Mouse (Mus musculus) left cerebral cortex, postnatal 36 days (tissue): Measurements from ENCODE around the gene Tmem178. TPM values are rescaled to one million over a fixed set of nuclear protein-coding genes. Genes with fewer than 3 reads are reported as not detected.

Source experiments
- DNase-seq, 2 experiments: peaks; one replicate each; pipeline ENCODE4 v3.0.0; 2021 to 2022; ENCODE audit warnings: low spot score in 2 of 2, mixed read lengths in 1 of 2
- intact Hi-C: fragments of 180-260 bp; cut with DNase I; formaldehyde crosslinking; loops from one replicate; pipeline ENCODE4 v1.15.1; 2025
- total RNA-seq, 2 experiments: library from RNA; stranded (reverse); gene quantifications; 2 replicates each; pipeline ENCODE4 v1.2.3; 2021

The Tmem178 gene
- total RNA-seq, 2 experiments from 2014 or later = 112 to 136 TPM

- no peak for DNase-seq
- intact Hi-C loops = no loop called here
These were observed 88.5 kb downstream of the Tmem178 start for GRCm38 (mm10) chr17:81032957-81033356.

- no peak for DNase-seq
- intact Hi-C loops = no loop called here
These were observed 90.9 kb downstream of the Tmem178 start for GRCm38 (mm10) chr17:81035354-81035753.

GRCm38 (mm10) chr17:81038707-81039408, 94.4 kb downstream of the Tmem178 start:
- DNase-seq = no peak
- intact Hi-C loops = no loop called here

GRCm38 (mm10) chr17:81041662-81042061, 97.2 kb downstream of the Tmem178 start:
- intact Hi-C loops = no loop called here
- DNase-seq = no peak

GRCm38 (mm10) chr17:81044356-81044755, 99.9 kb downstream of the Tmem178 start:
- intact Hi-C loops = no loop called here
- DNase-seq = no peak

- intact Hi-C loops = no loop called here
- DNase-seq = no peak
These were observed 100.7 kb downstream of the Tmem178 start for GRCm38 (mm10) chr17:81045115-81045514.

- intact Hi-C loops = no loop called here
These were observed 101.2 kb downstream of the Tmem178 start for GRCm38 (mm10) chr17:81045525-81046150.

GRCm38 (mm10) chr17:81047930-81048564, 103.6 kb downstream of the Tmem178 start:
- no peak for DNase-seq
- intact Hi-C loops = no loop called here

More at GRCm38 (mm10) chr17:81045525-81046150, 101.2 kb downstream of the Tmem178 start:
- peak; percentile 21 to 32 for DNase-seq

Other genes with a start within 250 kb of the Tmem178 start
- 10 to 100 TPM; 63.1 to 69.2 TPM for gene Map4k3, start 216.1 kb upstream of the Tmem178 start, total RNA-seq
- gene Thumpd2, start 120.5 kb downstream of the Tmem178 start, total RNA-seq = 1 to 10 TPM; 5.2 to 8.7 TPM